Mouse (Mus musculus) mature B cell (primary cell): ENCODE measurements at regions not wholly inside any gene's neighbourhood (a gene's known extent, or its start where the extent isn't known, plus 50 kb on each side); places are given as distances from the start of the nearest gene placed in this dataset.

Source experiments
- in situ Hi-C: fragments of 300-500 bp; cut with MboI; formaldehyde crosslinking; loops from 2 replicates; pipeline ENCODE4 v1.14.3; 2019

GRCm38 (mm10) chr11:23169742-23170428, 86.0 kb upstream of the Xpo1 start:
- in situ Hi-C loops, result no loop called here

GRCm38 (mm10) chr11:23170813-23171212, 85.0 kb upstream of the Xpo1 start:
- in situ Hi-C loops, result no loop called here

GRCm38 (mm10) chr11:23171760-23172159, 84.1 kb upstream of the Xpo1 start:
- in situ Hi-C loops, result no loop called here

- in situ Hi-C loops, result no loop called here
Measured at GRCm38 (mm10) chr11:23181647-23182046, 74.2 kb upstream of the Xpo1 start.

GRCm38 (mm10) chr11:23185211-23185610, 70.6 kb upstream of the Xpo1 start:
- in situ Hi-C loops, result no loop called here

GRCm38 (mm10) chr11:23201701-23202449, 54.0 kb upstream of the Xpo1 start:
- in situ Hi-C loops, result no loop called here

GRCm38 (mm10) chr11:23203566-23203965, 52.3 kb upstream of the Xpo1 start:
- in situ Hi-C loops, result no loop called here

GRCm38 (mm10) chr11:23204041-23204440, 51.8 kb upstream of the Xpo1 start:
- in situ Hi-C loops, result no loop called here
